Mouse (Mus musculus) midbrain, postnatal 0 days (tissue): ENCODE data around the gene Pde12. TPM values are rescaled to one million over a fixed set of nuclear protein-coding genes. Genes with fewer than 3 reads are reported as not detected.
A peak's percentile ranks its signal among the peaks of the same experiment; 100 is the strongest.
"Not testable (repeated sequence)": the region's sequence is repeated elsewhere in the genome, so short reads cannot be mapped to it uniquely, and the experiment has no call there.

Experiments
- ATAC-seq: fragments of 200-750 bp; cut with Nextera tagmentation; 2 replicates; pipeline ENCODE4 v1.8.0; 2017; ENCODE audit warnings: moderate number of reproducible peaks, mild to moderate bottlenecking, moderate TSS enrichment, moderate library complexity; ENCODE audit not compliant: low FRiP score
- DNase-seq: peaks from one replicate; pipeline ENCODE4 v3.0.0-alpha.2; 2015; ENCODE audit warnings: low spot score
- H3K27ac ChIP-seq: fragments of 300-500 bp; sonication (generic); 2 replicates; pipeline ENCODE4 v1.5.1; 2014; ENCODE audit warnings: low read depth, mild to moderate bottlenecking, low read length, mixed read lengths
- H3K27me3 ChIP-seq: fragments of 300-500 bp; sonication (generic); 2 replicates; pipeline ENCODE4 v1.6.1; 2014; ENCODE audit warnings: low read length, control low read depth, mixed read lengths; ENCODE audit not compliant: insufficient read depth
- H3K36me3 ChIP-seq: fragments of 300-500 bp; sonication (generic); 2 replicates; pipeline ENCODE4 v1.6.1; 2014; ENCODE audit warnings: low read length, control low read depth, mixed read lengths; ENCODE audit not compliant: insufficient read depth
- H3K4me1 ChIP-seq: fragments of 300-500 bp; sonication (generic); 2 replicates; pipeline ENCODE4 v1.6.1; 2014; ENCODE audit warnings: mild to moderate bottlenecking, control low read depth, antibody characterized with exemption, low read length, mixed read lengths; ENCODE audit not compliant: insufficient read depth
- H3K4me2 ChIP-seq: fragments of 300-500 bp; sonication (generic); 2 replicates; pipeline ENCODE4 v1.6.1; 2014; ENCODE audit warnings: low read depth, mild to moderate bottlenecking, low read length, mixed read lengths; ENCODE audit not compliant: poor library complexity, severe bottlenecking
- H3K4me3 ChIP-seq: fragments of 300-500 bp; sonication (generic); 2 replicates; pipeline ENCODE4 v1.5.1; 2014; ENCODE audit warnings: low read depth, mild to moderate bottlenecking, low read length, moderate library complexity
- H3K9ac ChIP-seq: fragments of 300-500 bp; sonication (generic); replicated peaks from 2 replicates; pipeline ENCODE4 v1.6.1; 2014; ENCODE audit warnings: mild to moderate bottlenecking, low read length, moderate library complexity, mixed read lengths; ENCODE audit not compliant: poor library complexity, severe bottlenecking
- H3K9me3 ChIP-seq: fragments of 300-500 bp; sonication (generic); 2 replicates; pipeline ENCODE4 v1.6.1; 2016; ENCODE audit warnings: low read length, control low read depth
- CTCF ChIP-seq: IDR thresholded peaks from 2 replicates; pipeline ENCODE4 v1.5.1; 2016; ENCODE audit warnings: antibody characterized with exemption, mild to moderate bottlenecking
- WGBS: fragments of 180-500 bp; shearing (Covaris S2); extraction: QIAGEN DNeasy Blood & Tissue Kit; methylation state at CpG from one replicate; pipeline ENCODE4 v1.1.7; 2014; 5-methylcytosine and 5-hydroxymethylcytosine counted together
- polyA plus RNA-seq: library from polyadenylated mRNA; unstranded; fragments of >200 nt; fragmentation: Nextera tagmentation; extraction: Ambion mirVana; gene quantifications from 2 replicates; pipeline ENCODE4 v1.2.1, GENCODE M21; 2015
- total RNA-seq: library from RNA; depleted of rRNA; stranded (reverse); fragments of >200 nt; gene quantifications from 2 replicates; pipeline ENCODE4 v1.2.3, GENCODE M21; 2014; rRNA removed

Pde12 gene
- total RNA-seq = 16.7 and 19.8 TPM in 2 replicates
- polyA plus RNA-seq = 10.2 and 10.5 TPM in 2 replicates

DNA sequence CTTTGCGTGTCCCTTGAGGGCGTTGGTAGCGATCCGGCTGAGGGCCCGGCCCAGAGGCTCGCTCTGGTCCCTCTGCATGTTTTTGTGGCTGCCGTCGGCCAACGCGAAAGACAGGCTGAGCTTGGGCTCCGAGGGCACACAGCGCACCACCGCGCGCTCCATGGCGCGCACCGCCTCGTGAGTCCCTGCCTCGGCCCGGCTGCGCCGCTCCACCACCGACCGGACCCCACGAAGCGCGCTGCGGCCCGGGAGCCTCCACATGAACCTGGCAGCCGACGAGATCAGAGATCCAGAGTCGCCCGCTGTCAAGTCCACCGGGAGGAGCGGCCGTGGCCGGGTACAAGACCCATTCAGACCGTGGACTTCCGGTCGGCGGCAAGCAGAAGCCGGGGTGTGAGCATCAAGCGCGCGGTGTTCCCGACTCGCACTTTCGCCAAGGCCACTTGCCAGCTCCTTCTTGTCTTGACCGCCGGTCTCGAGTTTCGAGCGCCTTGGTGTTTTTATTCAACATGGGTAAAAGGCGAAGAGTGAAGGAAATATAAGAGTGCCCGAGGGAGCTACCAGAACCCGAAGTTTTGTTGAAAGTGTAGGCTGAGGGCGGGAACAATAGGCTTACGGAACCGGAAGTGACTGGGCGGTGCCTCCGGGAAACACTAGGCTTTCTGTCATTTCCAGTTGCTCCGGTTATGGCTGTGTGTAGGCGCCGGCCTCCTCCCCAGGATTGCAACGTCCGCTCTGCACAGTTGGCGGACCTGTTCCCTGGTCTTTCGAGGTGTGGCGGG is at the start of gene Pde12:
TSS of gene Pde12 (minus strand) at position 592 of the 782 bp plus-strand sequence.
- H3K4me2 ChIP-seq = peak within 1 kb of the TSS; percentile 85
- ATAC-seq (peak; percentile 92), DNase-seq (peak; percentile 94)
- H3K9ac ChIP-seq = peak within 1 kb of the TSS; percentile 84
- H3K4me1 ChIP-seq = 0 out of 2 replicates have a peak, but pooled peaks cover 5% of the 10 kb centered on the region
- no peaks in the 10 kb centered on the region for H3K9me3 ChIP-seq
- no peak; the same call in 1 of the 2 replicates for TF ChIP-seq CTCF
- H3K36me3 ChIP-seq = peaks cover 9% of the 10 kb centered on the region
- H3K27me3 ChIP-seq = no peaks in the 10 kb centered on the region
- peak within 1 kb of the TSS; percentile 87 for H3K27ac ChIP-seq
- 1% methylated on average over 69 of the region's 70 CpGs for WGBS
- peak within 1 kb of the TSS; percentile 95 for H3K4me3 ChIP-seq

DNA sequence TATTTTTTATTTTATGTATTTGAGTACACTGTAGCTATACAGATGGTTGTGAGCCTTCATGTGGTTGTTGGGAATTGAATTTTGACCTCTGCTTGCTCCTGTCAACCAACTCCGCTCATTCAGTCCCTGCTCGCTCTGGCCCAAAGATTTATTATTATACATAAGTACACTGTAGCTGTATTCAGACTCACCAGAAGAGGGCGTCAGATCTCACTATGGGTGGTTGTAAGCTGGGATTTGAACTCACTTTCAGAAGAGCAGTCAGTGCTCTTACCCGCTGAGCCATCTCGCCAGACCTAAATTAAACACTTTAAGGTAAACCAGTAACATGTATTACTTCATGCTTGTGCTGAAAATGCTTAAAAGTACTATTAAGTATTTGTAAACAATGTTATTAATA is 35.6 kb upstream of the Pde12 start:
- H3K9me3 ChIP-seq, DNase-seq, H3K36me3 ChIP-seq, H3K27me3 ChIP-seq, H3K27ac ChIP-seq, H3K9ac ChIP-seq, H3K4me2 ChIP-seq, H3K4me3 ChIP-seq, H3K4me1 ChIP-seq, ATAC-seq: not testable (repeated sequence)
- 86% methylated on average over 5 of the region's 5 CpGs for WGBS

DNA sequence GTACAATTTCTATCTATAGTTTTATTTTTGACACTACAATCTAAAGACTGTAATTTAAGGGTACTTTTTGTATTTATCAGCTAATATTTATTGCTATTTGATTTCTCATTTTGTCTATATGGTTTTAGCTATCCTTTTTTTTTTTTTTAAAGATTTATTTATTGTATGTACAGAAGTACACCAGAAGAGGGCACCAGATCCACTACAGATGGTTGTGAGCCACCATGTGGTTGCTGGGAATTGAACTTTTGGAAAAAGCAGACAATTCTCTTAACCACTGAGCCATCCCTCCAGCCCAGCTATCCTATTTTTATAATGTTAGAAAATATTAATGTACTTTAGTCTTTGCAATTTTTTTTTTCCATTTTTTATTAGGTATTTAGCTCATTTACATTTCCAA is 28.2 kb upstream of the Pde12 start:
- peak; percentile 64 for TF ChIP-seq CTCF
- ATAC-seq = no peak
- no peaks in the 10 kb centered on the region for H3K9me3 ChIP-seq

DNA sequence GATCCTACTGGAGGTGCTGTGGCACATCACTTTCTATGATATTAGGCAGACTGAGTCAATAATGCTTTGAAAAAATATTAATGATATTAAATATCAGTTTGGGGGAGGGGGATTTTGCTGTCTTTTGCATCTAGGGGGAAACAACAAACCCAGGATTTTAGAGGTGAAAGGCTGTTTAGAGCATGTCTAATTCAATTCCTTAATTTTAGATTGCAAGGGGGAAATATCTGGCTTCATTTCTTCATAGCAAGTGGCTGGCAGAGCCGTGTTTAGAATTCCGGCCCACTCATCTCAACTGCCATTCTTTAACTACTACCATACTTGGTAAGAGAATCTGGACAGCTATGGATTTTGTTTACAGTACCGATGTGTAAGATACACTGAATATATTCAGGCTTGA is 23.3 kb upstream of the Pde12 start, which contains the start of gene Dnah12:
TSS of gene Dnah12 (plus strand) at position 301 of the 400 bp plus-strand sequence.
- DNase-seq (no peak), ATAC-seq (no peak)
- Histone ChIP-seq H3K4me3 (no peak within 1 kb of the TSS), H3K9ac (no peak within 1 kb of the TSS), H3K9me3 (no peaks in the 10 kb centered on the region), H3K27me3 (no peaks in the 10 kb centered on the region), H3K4me1 (no peaks in the 10 kb centered on the region), H3K4me2 (no peak within 1 kb of the TSS), H3K27ac (no peak within 1 kb of the TSS), H3K36me3 (no peaks in the 10 kb centered on the region)
- no peak for TF ChIP-seq CTCF
- 94% methylated on average over 3 of the region's 3 CpGs for WGBS

More for the DNA sequence above, 28.2 kb upstream of the Pde12 start:
- Histone ChIP-seq H3K4me3 (no peak overlapping the region), H3K27me3 (no peaks in the 10 kb centered on the region), H3K4me1 (no peaks in the 10 kb centered on the region), H3K27ac (no peak overlapping the region), H3K4me2 (no peak overlapping the region), H3K36me3 (no peaks in the 10 kb centered on the region), H3K9ac (no peak overlapping the region)
- peak; percentile 48 for DNase-seq

DNA sequence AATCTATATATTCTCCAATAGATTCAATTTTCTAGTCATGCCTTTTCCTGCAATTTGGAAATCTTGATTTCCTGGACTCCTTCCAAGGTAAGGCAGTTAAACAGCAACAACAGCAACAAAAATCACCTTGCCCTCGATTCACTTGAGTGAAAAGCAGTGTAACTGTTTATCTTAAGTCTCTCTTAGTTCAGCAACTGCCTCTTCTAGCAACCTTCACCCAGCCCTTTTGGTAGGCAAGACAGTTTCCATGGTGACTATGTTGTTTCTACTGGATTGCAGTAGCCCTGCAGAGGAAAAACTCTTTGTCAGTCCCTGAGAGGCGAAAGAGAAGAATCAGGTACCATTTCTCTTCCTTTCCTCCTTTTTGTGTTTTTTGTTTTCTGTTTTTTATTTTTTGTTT is 21.7 kb upstream of the Pde12 start:
- Histone ChIP-seq H3K27ac (no peak overlapping the region), H3K4me3 (no peak overlapping the region), H3K4me2 (no peak overlapping the region), H3K36me3 (no peaks in the 10 kb centered on the region), H3K4me1 (no peaks in the 10 kb centered on the region), H3K27me3 (no peaks in the 10 kb centered on the region), H3K9ac (no peak overlapping the region), H3K9me3 (no peaks in the 10 kb centered on the region)
- TF ChIP-seq CTCF = no peak
- ATAC-seq = no peak
- no peak for DNase-seq
- 52% methylated on average over 2 of the region's 2 CpGs for WGBS

DNA sequence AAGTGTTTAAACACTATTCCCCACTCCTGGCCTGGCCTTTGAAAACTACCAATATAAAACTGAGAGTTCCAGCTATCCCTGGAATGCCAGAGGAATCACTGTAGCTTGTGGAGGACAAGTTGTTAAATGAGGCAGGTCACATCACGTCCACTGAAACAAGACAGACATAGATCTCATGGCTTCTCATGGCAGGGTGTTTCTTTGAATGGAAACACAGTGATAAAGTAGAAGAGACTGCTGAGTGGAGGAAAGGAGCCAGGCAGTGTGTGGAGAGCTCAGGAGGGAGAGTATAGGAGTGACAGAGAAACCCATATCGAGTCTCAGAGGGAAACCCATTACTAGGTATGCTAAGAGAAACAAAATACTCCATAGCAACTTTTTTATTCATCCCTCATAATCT is 21.0 kb upstream of the Pde12 start:
- Histone ChIP-seq H3K27ac (no peak overlapping the region), H3K27me3 (no peaks in the 10 kb centered on the region), H3K9me3 (no peaks in the 10 kb centered on the region), H3K4me1 (no peaks in the 10 kb centered on the region), H3K4me2 (no peak overlapping the region), H3K36me3 (no peaks in the 10 kb centered on the region), H3K4me3 (no peak overlapping the region), H3K9ac (no peak overlapping the region)
- no peak for ATAC-seq
- 60% methylated on average over 2 of the region's 2 CpGs for WGBS
- no peak for TF ChIP-seq CTCF
- no peak for DNase-seq
